Comparison of ENCODE assay signal across 8 mouse cellular contexts in genomic region chr12:69891721-69892120, GRCm38 (mm10). TPM values are rescaled to one million over a fixed set of nuclear protein-coding genes. Genes with fewer than 3 reads are reported as not detected.
A peak's percentile ranks its signal among the peaks of the same experiment; 100 is the strongest.
DNase-seq lines count a peak whose midpoint lies in the region; ATAC-seq and TF ChIP-seq lines count a peak whose summit lies in the region.

No protein-coding gene starts in this region.

- WGBS in heart, postnatal 0 days: 24% methylated on average over 3 of the region's 3 CpGs
- 49% methylated on average over 3 of the region's 3 CpGs for WGBS in hindbrain, embryonic 12.5 days
- 49% methylated on average over 3 of the region's 3 CpGs for WGBS in midbrain, embryonic 12.5 days

- peak overlapping the region; percentile 89 for H3K4me3 ChIP-seq in heart, postnatal 0 days (ENCODE audit: low read depth, low read length)
- H3K4me3 ChIP-seq in MEL (ENCODE audit: control insufficient read depth in 1 of 2, insufficient read depth in 1 of 2, low read depth in 2 of 2, low read length in 2 of 2): peak overlapping the region; percentile 94 to 100
- H3K4me3 ChIP-seq in hindbrain, embryonic 12.5 days: peak overlapping the region; percentile 85
- H3K4me3 ChIP-seq in midbrain, embryonic 12.5 days: peak overlapping the region; percentile 77

- intact Hi-C loops in heart, postnatal 14 days (cut with DNase I): loop anchor here (1.0 kb wide), 1 partner anchor 158 kb away; no protein-coding TSS in a partner anchor

- H3K4me2 ChIP-seq in heart, postnatal 0 days (ENCODE audit: low read depth, low read length): peak overlapping the region; percentile 62
- peak overlapping the region; percentile 61 for H3K4me2 ChIP-seq in hindbrain, embryonic 12.5 days (replicated peaks)
- peak overlapping the region; percentile 55 for H3K4me2 ChIP-seq in midbrain, embryonic 12.5 days (replicated peaks)

- H3K79me2 ChIP-seq in MEL (ENCODE audit: control insufficient read depth, insufficient read depth, low read length, poor library complexity): peaks cover 16% of the 10 kb centered on the region

- TF ChIP-seq POLR2A in MEL (IDR thresholded peaks at IDR 0.05; ENCODE audit: control insufficient read depth in 1 of 2, insufficient read depth in 1 of 2, low read depth in 1 of 2, low read length in 2 of 2, poor library complexity in 1 of 2): no peak

- no peak for ATAC-seq in heart, postnatal 0 days (ENCODE audit: insufficient read depth, low read depth)
- ATAC-seq in hindbrain, embryonic 12.5 days (ENCODE audit: low FRiP score): no peak
- no peak for ATAC-seq in midbrain, embryonic 12.5 days (ENCODE audit: low FRiP score, low read depth)
- ATAC-seq in inflammation-experienced regulatory T-cells, adult 6 months: no peak

- H3K27ac ChIP-seq in heart, postnatal 0 days (ENCODE audit: low read depth): peak overlapping the region; percentile 96
- H3K27ac ChIP-seq in MEL (ENCODE audit: control insufficient read depth, low read depth, low read length): no peak overlapping the region
- no peak overlapping the region for H3K27ac ChIP-seq in hindbrain, embryonic 12.5 days
- no peak overlapping the region for H3K27ac ChIP-seq in midbrain, embryonic 12.5 days (replicated peaks)

- DNase-seq in heart, postnatal 0 days (ENCODE audit: low spot score): no peak
- no peak for DNase-seq in heart, postnatal 14 days
- no peak for DNase-seq in MEL (ENCODE audit: low read depth, low spot score)
- DNase-seq in cerebellum, adult 11 months: no peak
- no peak for DNase-seq in cerebellum, adult 18-20 months

- H3K36me3 ChIP-seq in heart, postnatal 0 days (replicated peaks; ENCODE audit: control insufficient read depth, insufficient read depth, low read length): no peaks in the 10 kb centered on the region
- peaks cover 0 to 10% of the 10 kb centered on the region in 2 experiments; a peak in 2 of 4 replicates for H3K36me3 ChIP-seq in MEL (ENCODE audit: control insufficient read depth in 1 of 2, insufficient read depth in 2 of 2, low read length in 2 of 2)
- no peaks in the 10 kb centered on the region for H3K36me3 ChIP-seq in hindbrain, embryonic 12.5 days
- no peaks in the 10 kb centered on the region for H3K36me3 ChIP-seq in midbrain, embryonic 12.5 days

- no peak for TF ChIP-seq EP300 in heart, postnatal 0 days (IDR thresholded peaks at IDR 0.05; ENCODE audit: low read depth)
- TF ChIP-seq EP300 in MEL (IDR thresholded peaks at IDR 0.05; ENCODE audit: low read depth in 1 of 2, low read length in 2 of 2): no peak

- TF ChIP-seq RAD21 in MEL (IDR thresholded peaks at IDR 0.05; ENCODE audit: low read depth, low read length): no peak

- TF ChIP-seq CTCF in heart, postnatal 0 days (IDR thresholded peaks at IDR 0.05; ENCODE audit: low read depth): no peak
- no peak for TF ChIP-seq CTCF in MEL (IDR thresholded peaks at IDR 0.05 in 2 of 3, conservative IDR thresholded peaks at IDR 0.05 in 1 of 3; ENCODE audit: control insufficient read depth in 1 of 3, insufficient read depth in 1 of 3, low read depth in 2 of 3, low read length in 3 of 3, poor library complexity in 1 of 3, severe bottlenecking in 1 of 3)

- H3K4me1 ChIP-seq in heart, postnatal 0 days (ENCODE audit: control insufficient read depth, insufficient read depth): peaks cover 36% of the 10 kb centered on the region
- H3K4me1 ChIP-seq in MEL (ENCODE audit: control insufficient read depth in 1 of 2, insufficient read depth in 2 of 2, low read length in 2 of 2): peaks cover 6 to 8% of the 10 kb centered on the region in 2 experiments; a peak in 3 of 4 replicates
- peaks cover 24% of the 10 kb centered on the region for H3K4me1 ChIP-seq in hindbrain, embryonic 12.5 days
- peaks cover 23% of the 10 kb centered on the region for H3K4me1 ChIP-seq in midbrain, embryonic 12.5 days

- no peaks in the 10 kb centered on the region for H3K27me3 ChIP-seq in heart, postnatal 0 days (ENCODE audit: control insufficient read depth, insufficient read depth, low read length)
- no peaks in the 10 kb centered on the region for H3K27me3 ChIP-seq in MEL (ENCODE audit: control insufficient read depth in 1 of 2, insufficient read depth in 2 of 2, low read length in 2 of 2)
- no peaks in the 10 kb centered on the region for H3K27me3 ChIP-seq in hindbrain, embryonic 12.5 days
- H3K27me3 ChIP-seq in midbrain, embryonic 12.5 days: no peaks in the 10 kb centered on the region

- H3K9me3 ChIP-seq in heart, postnatal 0 days (replicated peaks; ENCODE audit: control insufficient read depth, low read length): no peaks in the 10 kb centered on the region
- no peaks in the 10 kb centered on the region for H3K9me3 ChIP-seq in MEL (replicated peaks; ENCODE audit: insufficient read depth, low read length)
- H3K9me3 ChIP-seq in hindbrain, embryonic 12.5 days (replicated peaks): no peaks in the 10 kb centered on the region
- no peaks in the 10 kb centered on the region for H3K9me3 ChIP-seq in midbrain, embryonic 12.5 days

- peak overlapping the region; percentile 91 for H3K9ac ChIP-seq in heart, postnatal 0 days (replicated peaks; ENCODE audit: low read depth, low read length)
- peak overlapping the region; percentile 90 for H3K9ac ChIP-seq in MEL (ENCODE audit: control insufficient read depth, low read depth, low read length, poor library complexity, severe bottlenecking)
- H3K9ac ChIP-seq in hindbrain, embryonic 12.5 days: peak overlapping the region; percentile 94
- H3K9ac ChIP-seq in midbrain, embryonic 12.5 days (replicated peaks): peak overlapping the region; percentile 90

TF ChIP-seq in MEL, 35 proteins besides CTCF, POLR2A, EP300 and RAD21:
- TF ChIP-seq JUND (IDR thresholded peaks at IDR 0.05; ENCODE audit: low read depth, low read length) (no peak), GATA1 (IDR thresholded peaks at IDR 0.05; ENCODE audit: low read depth, low read length) (no peak), MAZ (IDR thresholded peaks at IDR 0.05; ENCODE audit: low read depth, low read length) (no peak), E2F4 (IDR thresholded peaks at IDR 0.05; ENCODE audit: borderline replicate concordance, low read depth, low read length) (no peak), ETS1 (IDR thresholded peaks at IDR 0.05; ENCODE audit: low read depth, low read length) (no peak), ZC3H11A (IDR thresholded peaks at IDR 0.05; ENCODE audit: low read depth, low read length) (no peak), TBP (IDR thresholded peaks at IDR 0.05; ENCODE audit: low read depth, low read length) (no peak), GABPA (IDR thresholded peaks at IDR 0.05; ENCODE audit: low read depth, low read length) (no peak), CHD2 (IDR thresholded peaks at IDR 0.05; ENCODE audit: low read length) (no peak), ZNF384 (IDR thresholded peaks at IDR 0.05; ENCODE audit: low read depth, low read length) (no peak), KAT2A (conservative IDR thresholded peaks at IDR 0.05; ENCODE audit: low read depth, low read length) (no peak), ZKSCAN1 (IDR thresholded peaks at IDR 0.05; ENCODE audit: low read depth, low read length) (no peak), TAL1 (IDR thresholded peaks at IDR 0.05; ENCODE audit: low read length) (no peak), MXI1 (IDR thresholded peaks at IDR 0.05; ENCODE audit: low read depth, low read length) (no peak), MAFK (IDR thresholded peaks at IDR 0.05; ENCODE audit: borderline replicate concordance, low read depth, low read length) (no peak)

RNA-seq across cellular contexts. Expression of gene Atl1, which starts 0.7 kb away (rescaled TPM):
- 2.3 and 5.8 TPM in 2 replicates for total RNA-seq in heart, postnatal 0 days (2014; rRNA removed; ENCODE audit: low replicate concordance)
- 7.5 and 8.6 TPM in 2 replicates for polyA plus RNA-seq in heart, postnatal 0 days (2015; fragmentation: Nextera tagmentation; extraction: Ambion mirVana)
- total RNA-seq in heart, postnatal 14 days (2021): 1 to 10 TPM; 4.0 to 6.1 TPM
- total RNA-seq in MEL (2012; rRNA removed): 0.36 and 0.50 TPM in 2 replicates
- 1 to 10 TPM in 1 of 2 experiments, not detected in 1; 1.0 TPM for polyA plus RNA-seq in MEL (2012; ENCODE audit: insufficient read depth in 1 of 2, insufficient read length in 2 of 2, low read depth in 1 of 2, low replicate concordance in 2 of 2, missing spikeins in 1 of 2)
- polyA plus RNA-seq in hindbrain, embryonic 12.5 days (2016; fragmentation: Nextera tagmentation; extraction: Ambion mirVana): 71.5 and 77.7 TPM in 2 replicates
- polyA plus RNA-seq in midbrain, embryonic 12.5 days (2016; fragmentation: Nextera tagmentation; extraction: Ambion mirVana): 75.0 and 78.6 TPM in 2 replicates
- under 1 TPM; 0.10 to 0.75 (median 0.42) TPM for polyA plus RNA-seq in inflammation-experienced regulatory T-cells, adult 6 months (2017; shearing (Covaris generic))

RNA-seq across cellular contexts. Expression of gene Map4k5, which starts 1.3 kb away (rescaled TPM):
- 51.0 and 55.8 TPM in 2 replicates for total RNA-seq in heart, postnatal 0 days (2014; rRNA removed; ENCODE audit: low replicate concordance)
- 19.1 and 20.2 TPM in 2 replicates for polyA plus RNA-seq in heart, postnatal 0 days (2015; fragmentation: Nextera tagmentation; extraction: Ambion mirVana)
- total RNA-seq in heart, postnatal 14 days (2021): 10 to 100 TPM; 28.7 to 30.1 TPM
- 7.0 and 7.3 TPM in 2 replicates for total RNA-seq in MEL (2012; rRNA removed)
- 1 to 10 TPM in 1 of 2 experiments, not detected in 1; 8.5 TPM for polyA plus RNA-seq in MEL (2012; ENCODE audit: insufficient read depth in 1 of 2, insufficient read length in 2 of 2, low read depth in 1 of 2, low replicate concordance in 2 of 2, missing spikeins in 1 of 2)
- 42.9 and 44.7 TPM in 2 replicates for polyA plus RNA-seq in hindbrain, embryonic 12.5 days (2016; fragmentation: Nextera tagmentation; extraction: Ambion mirVana)
- polyA plus RNA-seq in midbrain, embryonic 12.5 days (2016; fragmentation: Nextera tagmentation; extraction: Ambion mirVana): 33.4 and 37.2 TPM in 2 replicates
- polyA plus RNA-seq in inflammation-experienced regulatory T-cells, adult 6 months (2017; shearing (Covaris generic)): 1 to 10 TPM; 1.1 to 4.8 (median 4.6) TPM
